Mouse (Mus musculus): ENCODE measurements around the gene Pop5.

GRCm38 (mm10) chr5:115240191-115240590 lies 4.6 kb downstream of the Pop5 start:
- TF ChIP-seq POLR2A (IDR thresholded peaks at IDR 0.05; ENCODE audit: borderline replicate concordance, low read depth, low read length): no peak
- no peak for TF ChIP-seq CTCF (IDR thresholded peaks at IDR 0.05; ENCODE audit: low read depth, low read length)

Data from bone marrow macrophage, adult 2 months (primary cell).